Mouse (Mus musculus) MEL (cell line): ENCODE data around the gene Otos. TPM values are rescaled to one million over a fixed set of nuclear protein-coding genes. Genes with fewer than 3 reads are reported as not detected.
A peak's percentile ranks its signal among the peaks of the same experiment; 100 is the strongest.

Source experiments
- DNase-seq: peaks from one replicate; pipeline ENCODE4 v3.0.0; 2011; ENCODE audit warnings: low read depth, low spot score
- H3K27ac ChIP-seq: 2 replicates; pipeline ENCODE4 v1.5.1; 2012; ENCODE audit warnings: low read depth, mild to moderate bottlenecking, control low read depth, low read length, moderate library complexity; ENCODE audit not compliant: control insufficient read depth
- H3K27me3 ChIP-seq, 2 experiments: fragments of 150-350 bp in 1 of 2; sonication (generic) in 1 of 2; 2 replicates each; pipeline ENCODE4 v1.6.1; 2012; ENCODE audit warnings: low read length in 2 of 2, mild to moderate bottlenecking in 2 of 2, improper control_type of control experiment in 1 of 2, moderate library complexity in 1 of 2; ENCODE audit not compliant: insufficient read depth in 2 of 2, control insufficient read depth in 1 of 2
- H3K36me3 ChIP-seq, 2 experiments: 2 replicates each; pipeline ENCODE4 v1.6.1; 2012 to 2014; ENCODE audit warnings: low read length in 2 of 2, improper control_type of control experiment in 1 of 2, inconsistent platforms in 1 of 2, mild to moderate bottlenecking in 1 of 2; ENCODE audit not compliant: insufficient read depth in 2 of 2, control insufficient read depth in 1 of 2
- H3K4me1 ChIP-seq, 2 experiments: fragments of 150-350 bp in 1 of 2; sonication (generic) in 1 of 2; 2 replicates each; pipeline ENCODE4 v1.6.1; 2012; ENCODE audit warnings: low read length in 2 of 2, improper control_type of control experiment in 1 of 2, mild to moderate bottlenecking in 1 of 2; ENCODE audit not compliant: insufficient read depth in 2 of 2, control insufficient read depth in 1 of 2
- H3K4me3 ChIP-seq, 2 experiments: fragments of 150-350 bp in 1 of 2; sonication (generic) in 1 of 2; 2 replicates each; pipeline ENCODE4 v1.5.1; 2012; ENCODE audit warnings: low read depth in 2 of 2, low read length in 2 of 2, mild to moderate bottlenecking in 2 of 2, moderate library complexity in 2 of 2, control low read depth in 1 of 2, improper control_type of control experiment in 1 of 2; ENCODE audit not compliant: control insufficient read depth in 1 of 2, insufficient read depth in 1 of 2
- H3K79me2 ChIP-seq: 2 replicates; pipeline ENCODE4 v1.6.1; 2012; ENCODE audit warnings: mild to moderate bottlenecking, low read length, moderate library complexity; ENCODE audit not compliant: control insufficient read depth, poor library complexity, insufficient read depth
- H3K9ac ChIP-seq: 2 replicates; pipeline ENCODE4 v1.6.1; 2012; ENCODE audit warnings: low read depth, mild to moderate bottlenecking, control low read depth, low read length, moderate library complexity; ENCODE audit not compliant: control insufficient read depth, poor library complexity, severe bottlenecking
- H3K9me3 ChIP-seq: fragments of 150-350 bp; sonication (generic); replicated peaks from 2 replicates; pipeline ENCODE4 v1.6.1; 2012; ENCODE audit warnings: mild to moderate bottlenecking, low read length, improper control_type of control experiment, moderate library complexity; ENCODE audit not compliant: insufficient read depth
- BHLHE40 ChIP-seq: IDR thresholded peaks from 2 replicates; pipeline ENCODE4 v1.6.1; 2012; ENCODE audit warnings: low read depth, mild to moderate bottlenecking, inconsistent platforms, low read length, improper control_type of control experiment, borderline replicate concordance
- CTCF ChIP-seq, 3 experiments: IDR thresholded peaks in 2 of 3; conservative IDR thresholded peaks in 1 of 3; 2 replicates each; pipeline ENCODE4 v1.5.1; 2011 to 2012; ENCODE audit warnings: low read length in 3 of 3, low read depth in 2 of 3, mild to moderate bottlenecking in 2 of 3, improper control_type of control experiment in 1 of 3, inconsistent platforms in 1 of 3, mixed read lengths in 1 of 3, moderate library complexity in 1 of 3; ENCODE audit not compliant: control insufficient read depth in 1 of 3, insufficient read depth in 1 of 3, poor library complexity in 1 of 3, severe bottlenecking in 1 of 3
- EP300 ChIP-seq, 2 experiments: IDR thresholded peaks; 2 replicates each; pipeline ENCODE4 v1.6.1; 2011; ENCODE audit warnings: improper control_type of control experiment in 2 of 2, low read length in 2 of 2, low read depth in 1 of 2, mild to moderate bottlenecking in 1 of 2
- ETS1 ChIP-seq: IDR thresholded peaks from 2 replicates; pipeline ENCODE4 v1.6.1; 2012; ENCODE audit warnings: low read depth, mild to moderate bottlenecking, inconsistent platforms, low read length, improper control_type of control experiment, moderate library complexity
- GABPA ChIP-seq: IDR thresholded peaks from 2 replicates; pipeline ENCODE4 v1.6.1; 2012; ENCODE audit warnings: low read depth, mild to moderate bottlenecking, inconsistent platforms, low read length, improper control_type of control experiment, moderate library complexity
- HCFC1 ChIP-seq: IDR thresholded peaks from 2 replicates; pipeline ENCODE4 v1.6.1; 2012; ENCODE audit warnings: low read depth, mild to moderate bottlenecking, inconsistent platforms, low read length, improper control_type of control experiment, moderate library complexity
- JUND ChIP-seq: IDR thresholded peaks from 2 replicates; pipeline ENCODE4 v1.6.1; 2011; ENCODE audit warnings: low read depth, mild to moderate bottlenecking, improper control_type of control experiment, low read length
- KAT2A ChIP-seq: conservative IDR thresholded peaks from 2 replicates; pipeline ENCODE4 v1.6.1; 2012; ENCODE audit warnings: low read depth, low read length, improper control_type of control experiment, inconsistent platforms
- MAZ ChIP-seq: IDR thresholded peaks from 2 replicates; pipeline ENCODE4 v1.6.1; 2012; ENCODE audit warnings: low read depth, mild to moderate bottlenecking, inconsistent platforms, low read length, improper control_type of control experiment
- MEF2A ChIP-seq: IDR thresholded peaks from 2 replicates; pipeline ENCODE4 v1.6.1; 2014; ENCODE audit warnings: low read depth, mild to moderate bottlenecking, inconsistent platforms, low read length, improper control_type of control experiment; ENCODE audit not compliant: poor library complexity, insufficient replicate concordance, severe bottlenecking; ENCODE audit errors: extremely low read depth
- MXI1 ChIP-seq: IDR thresholded peaks from 2 replicates; pipeline ENCODE4 v1.6.1; 2011; ENCODE audit warnings: mild to moderate bottlenecking, low read depth, low read length, improper control_type of control experiment
- NELFE ChIP-seq: IDR thresholded peaks from 2 replicates; pipeline ENCODE4 v1.6.1; 2011; ENCODE audit warnings: low read depth, low read length, improper control_type of control experiment
- POLR2AphosphoS2 ChIP-seq: IDR thresholded peaks from 2 replicates; pipeline ENCODE4 v1.6.1; 2011; ENCODE audit warnings: low read length, improper control_type of control experiment
- POLR2AphosphoS5 ChIP-seq: IDR thresholded peaks from 2 replicates; pipeline ENCODE4 v1.6.1; 2012; ENCODE audit warnings: low read depth, borderline replicate concordance, mild to moderate bottlenecking, inconsistent platforms, low read length, moderate library complexity, mixed read lengths
- RAD21 ChIP-seq: IDR thresholded peaks from 2 replicates; pipeline ENCODE4 v1.6.1; 2011; ENCODE audit warnings: mild to moderate bottlenecking, low read depth, low read length, improper control_type of control experiment
- RCOR1 ChIP-seq: IDR thresholded peaks from 2 replicates; pipeline ENCODE4 v1.6.1; 2012; ENCODE audit warnings: low read depth, mild to moderate bottlenecking, inconsistent platforms, low read length, improper control_type of control experiment
- SMC3 ChIP-seq: IDR thresholded peaks from 2 replicates; pipeline ENCODE4 v1.6.1; 2011; ENCODE audit warnings: low read depth, low read length, improper control_type of control experiment
- TBP ChIP-seq: IDR thresholded peaks from 2 replicates; pipeline ENCODE4 v1.8.0; 2011; ENCODE audit warnings: low read depth, low read length, improper control_type of control experiment
- TCF12 ChIP-seq: IDR thresholded peaks from 2 replicates; pipeline ENCODE4 v1.6.1; 2014; ENCODE audit warnings: low read depth, mild to moderate bottlenecking, inconsistent platforms, low read length, improper control_type of control experiment, moderate library complexity
- UBTF ChIP-seq: IDR thresholded peaks from 2 replicates; pipeline ENCODE4 v1.6.1; 2012; ENCODE audit warnings: low read depth, mild to moderate bottlenecking, inconsistent platforms, low read length, improper control_type of control experiment, moderate library complexity, borderline replicate concordance; ENCODE audit not compliant: insufficient read depth
- USF1 ChIP-seq: IDR thresholded peaks from 2 replicates; pipeline ENCODE4 v1.6.1; 2014; ENCODE audit warnings: low read depth, mild to moderate bottlenecking, inconsistent platforms, low read length, improper control_type of control experiment, moderate library complexity
- ZMIZ1 ChIP-seq: IDR thresholded peaks from 2 replicates; pipeline ENCODE4 v1.6.1; 2012; ENCODE audit warnings: low read depth, mild to moderate bottlenecking, inconsistent platforms, low read length, improper control_type of control experiment, moderate library complexity
- polyA plus RNA-seq, 2 experiments: library from polyadenylated mRNA; stranded (reverse) in 1 of 2; unstranded in 1 of 2; fragments of >175 nt in 1 of 2; fragments of >200 nt in 1 of 2; gene quantifications; 2 replicates each; pipeline versions ENCODE4 v1.2.1 to v1.2.4; 2012; ENCODE audit warnings: low replicate concordance in 2 of 2, low read depth in 1 of 2; ENCODE audit not compliant: insufficient read length in 2 of 2, insufficient read depth in 1 of 2, missing spikeins in 1 of 2
- total RNA-seq: library from RNA; depleted of rRNA; stranded (reverse); fragments of 300-350 nt; gene quantifications from 2 replicates; pipeline ENCODE4 v1.2.3, GENCODE M21; 2012

Otos gene
- total and polyA plus RNA-seq, 3 experiments = 1.2 to 6.3 TPM; not detected in 1

- peak; percentile 93 to 97 (median 96) for TF ChIP-seq CTCF (IDR thresholded peaks at IDR 0.05 in 2 of 3, conservative IDR thresholded peaks at IDR 0.05 in 1 of 3; ENCODE audit: control insufficient read depth in 1 of 3, insufficient read depth in 1 of 3, low read depth in 2 of 3, low read length in 3 of 3, poor library complexity in 1 of 3, severe bottlenecking in 1 of 3)
- TF ChIP-seq MAZ = peak; percentile 33; the same call in 1 of the 2 replicates
- TF ChIP-seq, all 39 proteins: peak for 19
These were observed 889 bp downstream of the Otos start (continued) for GRCm38 (mm10) chr1:92647752-92648151.

- peak; percentile 59 for DNase-seq
- no peaks in the 10 kb centered on the region; the same call in 1 of the 2 replicates for H3K79me2 ChIP-seq
These were observed 1.6 kb downstream of the Otos start for GRCm38 (mm10) chr1:92647026-92647425.

GRCm38 (mm10) chr1:92646601-92647000 lies 2.0 kb downstream of the Otos start:
- Histone ChIP-seq H3K4me1 (peaks cover 3 to 13% of the 10 kb centered on the region in 2 experiments), H3K79me2 (peaks cover 1% of the 10 kb centered on the region; the same call in 1 of the 2 replicates), H3K27me3 (no peaks in the 10 kb centered on the region), H3K36me3 (peaks cover 0 to 10% of the 10 kb centered on the region in 2 experiments; a peak in 2 of 4 replicates), H3K9me3 (no peaks in the 10 kb centered on the region), H3K27ac (no peak overlapping the region), H3K9ac (no peak overlapping the region), H3K4me3 (no peak overlapping the region)
- DNase-seq = no peak
- no peak for TF ChIP-seq UBTF
- TF ChIP-seq RCOR1 = no peak
- no peak for TF ChIP-seq EP300 (IDR thresholded peaks at IDR 0.05; ENCODE audit: low read depth in 1 of 2, low read length in 2 of 2)
- TF ChIP-seq SMC3 = no peak
- no peak for TF ChIP-seq POLR2AphosphoS5

More at GRCm38 (mm10) chr1:92647026-92647425, 1.6 kb downstream of the Otos start:
- no peak for TF ChIP-seq BHLHE40
- no peak for TF ChIP-seq ZMIZ1
- no peak for TF ChIP-seq POLR2AphosphoS2
- Histone ChIP-seq H3K9ac (no peak overlapping the region), H3K27me3 (no peaks in the 10 kb centered on the region), H3K36me3 (peaks cover 0 to 10% of the 10 kb centered on the region in 2 experiments; a peak in 2 of 4 replicates), H3K27ac (no peak overlapping the region), H3K4me3 (no peak overlapping the region), H3K4me1 (peaks cover 3 to 13% of the 10 kb centered on the region in 2 experiments), H3K9me3 (no peaks in the 10 kb centered on the region)

- peaks cover 3 to 13% of the 10 kb centered on the region in 2 experiments for H3K4me1 ChIP-seq
- H3K9me3 ChIP-seq = no peaks in the 10 kb centered on the region
- DNase-seq = no peak
- H3K27me3 ChIP-seq = no peaks in the 10 kb centered on the region
- peaks cover 0 to 10% of the 10 kb centered on the region in 2 experiments; a peak in 2 of 4 replicates for H3K36me3 ChIP-seq
- H3K79me2 ChIP-seq = peaks cover 6% of the 10 kb centered on the region
- no peak overlapping the region for H3K27ac ChIP-seq
- no peak overlapping the region for H3K4me3 ChIP-seq
- TF ChIP-seq MEF2A (no peak), UBTF (no peak), TCF12 (no peak), HCFC1 (no peak), EP300 (IDR thresholded peaks at IDR 0.05; ENCODE audit: low read depth in 1 of 2, low read length in 2 of 2) (no peak), RAD21 (no peak), KAT2A (no peak), JUND (no peak), USF1 (no peak), RCOR1 (no peak), CTCF (IDR thresholded peaks at IDR 0.05 in 2 of 3, conservative IDR thresholded peaks at IDR 0.05 in 1 of 3; ENCODE audit: control insufficient read depth in 1 of 3, insufficient read depth in 1 of 3, low read depth in 2 of 3, low read length in 3 of 3, poor library complexity in 1 of 3, severe bottlenecking in 1 of 3) (no peak), NELFE (no peak), MXI1 (no peak), TBP (no peak), BHLHE40 (no peak), GABPA (no peak), ETS1 (no peak)
- H3K9ac ChIP-seq = no peak overlapping the region
These were observed 2.5 kb downstream of the Otos start for GRCm38 (mm10) chr1:92646111-92646510.
